Mouse (Mus musculus): ENCODE measurements around the gene Hk2. TPM values are rescaled to one million over a fixed set of nuclear protein-coding genes. Genes with fewer than 3 reads are reported as not detected.

Hk2 gene
- total and polyA plus RNA-seq, 2 experiments from 2014 or later = 2.2 to 3.9 TPM

- no peaks in the 10 kb centered on the region for H3K36me3 ChIP-seq (ENCODE audit: insufficient read depth, low read length)
- H3K9ac ChIP-seq (replicated peaks; ENCODE audit: low read length, poor library complexity, severe bottlenecking) = no peak overlapping the region
- 74% methylated on average over 5 of the region's 5 CpGs for WGBS
- H3K27me3 ChIP-seq (ENCODE audit: insufficient read depth, low read length) = no peaks in the 10 kb centered on the region
- no peak overlapping the region for H3K27ac ChIP-seq (ENCODE audit: low read depth, low read length)
- DNase-seq (ENCODE audit: low spot score) (no peak), ATAC-seq (ENCODE audit: low FRiP score) (no peak)
- no peak for TF ChIP-seq CTCF (IDR thresholded peaks at IDR 0.05)
- H3K4me1 ChIP-seq (ENCODE audit: insufficient read depth, low read length) = no peaks in the 10 kb centered on the region
- H3K9me3 ChIP-seq (ENCODE audit: low read length) = no peaks in the 10 kb centered on the region
- no peak overlapping the region for H3K4me3 ChIP-seq (ENCODE audit: low read depth, low read length)
- no peak overlapping the region for H3K4me2 ChIP-seq (ENCODE audit: low read depth, low read length, poor library complexity, severe bottlenecking)
These were observed 27.2 kb downstream of the Hk2 start for GRCm38 (mm10) chr6:82747085-82747484.

- Histone ChIP-seq H3K36me3 (ENCODE audit: insufficient read depth, low read length) (no peaks in the 10 kb centered on the region), H3K4me1 (ENCODE audit: insufficient read depth, low read length) (no peaks in the 10 kb centered on the region), H3K27ac (ENCODE audit: low read depth, low read length) (no peak overlapping the region), H3K4me2 (ENCODE audit: low read depth, low read length, poor library complexity, severe bottlenecking) (no peak overlapping the region), H3K9ac (replicated peaks; ENCODE audit: low read length, poor library complexity, severe bottlenecking) (no peak overlapping the region), H3K4me3 (ENCODE audit: low read depth, low read length) (no peak overlapping the region), H3K27me3 (ENCODE audit: insufficient read depth, low read length) (no peaks in the 10 kb centered on the region), H3K9me3 (ENCODE audit: low read length) (no peaks in the 10 kb centered on the region)
- TF ChIP-seq CTCF (IDR thresholded peaks at IDR 0.05) = no peak
- ATAC-seq (ENCODE audit: low FRiP score) = no peak
- 93% methylated on average over 9 of the region's 9 CpGs for WGBS
- no peak for DNase-seq (ENCODE audit: low spot score)
These were observed 29.7 kb downstream of the Hk2 start for GRCm38 (mm10) chr6:82744553-82744952.

DNA sequence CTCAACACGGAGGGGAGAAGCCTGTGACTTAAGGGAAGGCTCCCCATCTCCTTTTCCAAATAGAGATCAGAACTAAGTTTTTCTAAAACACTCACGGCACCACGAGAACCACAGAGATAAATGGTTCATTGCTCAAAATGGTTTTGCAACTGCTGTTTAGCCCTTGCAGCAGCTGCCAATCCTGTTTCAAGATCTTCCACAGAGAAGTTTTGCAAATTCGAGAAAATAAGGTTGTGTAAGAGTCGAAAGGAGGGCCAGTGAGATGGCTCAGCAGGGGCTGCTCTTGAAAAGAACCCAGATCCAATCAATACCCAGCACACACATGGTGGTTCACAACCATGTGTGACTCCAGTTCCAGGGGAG is 32.8 kb downstream of the Hk2 start:
- no peaks in the 10 kb centered on the region for H3K27me3 ChIP-seq (ENCODE audit: insufficient read depth, low read length)
- no peak overlapping the region for H3K27ac ChIP-seq (ENCODE audit: low read depth, low read length)
- no peaks in the 10 kb centered on the region for H3K9me3 ChIP-seq (ENCODE audit: low read length)
- WGBS = 83% methylated on average over 5 of the region's 5 CpGs
- H3K9ac ChIP-seq (replicated peaks; ENCODE audit: low read length, poor library complexity, severe bottlenecking) = no peak overlapping the region
- no peak for ATAC-seq (ENCODE audit: low FRiP score)
- H3K4me1 ChIP-seq (ENCODE audit: insufficient read depth, low read length) = no peaks in the 10 kb centered on the region
- DNase-seq (ENCODE audit: low spot score) = no peak
- H3K36me3 ChIP-seq (ENCODE audit: insufficient read depth, low read length) = no peaks in the 10 kb centered on the region
- no peak for TF ChIP-seq CTCF (IDR thresholded peaks at IDR 0.05)
- no peak overlapping the region for H3K4me2 ChIP-seq (ENCODE audit: low read depth, low read length, poor library complexity, severe bottlenecking)
- H3K4me3 ChIP-seq (ENCODE audit: low read depth, low read length) = no peak overlapping the region

DNA sequence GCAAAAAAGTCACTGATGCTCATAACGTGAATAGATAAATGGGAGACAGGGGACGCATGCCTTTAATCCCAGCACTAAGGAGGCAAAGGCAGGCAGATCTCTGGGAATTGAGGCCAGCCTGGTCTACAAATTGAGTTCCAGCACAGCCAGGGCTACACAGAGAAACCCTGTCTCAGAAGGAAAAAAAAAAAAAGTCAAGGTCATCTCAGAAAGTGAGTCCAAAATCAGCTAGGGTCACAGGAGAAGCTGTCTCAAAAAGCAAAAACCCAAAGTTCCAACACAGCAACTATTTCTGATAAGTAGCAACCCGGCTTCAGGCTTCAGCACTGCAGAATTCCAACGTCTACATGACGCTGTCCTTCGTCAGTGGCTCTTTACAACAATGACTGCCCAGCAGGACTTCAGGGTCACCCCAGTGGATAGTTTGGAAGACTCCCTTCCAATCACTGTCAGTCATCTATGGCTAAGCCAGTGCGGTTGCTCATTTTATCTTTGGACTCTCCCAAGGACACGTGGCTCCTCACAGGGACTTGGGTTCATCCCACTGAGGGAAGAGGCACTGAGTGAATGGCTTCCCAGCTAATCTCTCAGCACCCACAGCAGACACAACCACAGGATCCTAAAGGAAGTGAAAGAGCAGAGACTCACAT is 33.3 kb downstream of the Hk2 start:
- ATAC-seq (ENCODE audit: low FRiP score) (no peak), DNase-seq (ENCODE audit: low spot score) (no peak)
- 79% methylated on average over 8 of the region's 8 CpGs for WGBS
- H3K9me3 ChIP-seq (ENCODE audit: low read length) = no peaks in the 10 kb centered on the region
- no peaks in the 10 kb centered on the region for H3K36me3 ChIP-seq (ENCODE audit: insufficient read depth, low read length)
- TF ChIP-seq CTCF (IDR thresholded peaks at IDR 0.05) = no peak
- no peak overlapping the region for H3K4me3 ChIP-seq (ENCODE audit: low read depth, low read length)
- H3K4me2 ChIP-seq (ENCODE audit: low read depth, low read length, poor library complexity, severe bottlenecking) = no peak overlapping the region
- H3K4me1 ChIP-seq (ENCODE audit: insufficient read depth, low read length) = no peaks in the 10 kb centered on the region
- no peak overlapping the region for H3K9ac ChIP-seq (replicated peaks; ENCODE audit: low read length, poor library complexity, severe bottlenecking)
- H3K27ac ChIP-seq (ENCODE audit: low read depth, low read length) = no peak overlapping the region
- H3K27me3 ChIP-seq (ENCODE audit: insufficient read depth, low read length) = no peaks in the 10 kb centered on the region

DNA sequence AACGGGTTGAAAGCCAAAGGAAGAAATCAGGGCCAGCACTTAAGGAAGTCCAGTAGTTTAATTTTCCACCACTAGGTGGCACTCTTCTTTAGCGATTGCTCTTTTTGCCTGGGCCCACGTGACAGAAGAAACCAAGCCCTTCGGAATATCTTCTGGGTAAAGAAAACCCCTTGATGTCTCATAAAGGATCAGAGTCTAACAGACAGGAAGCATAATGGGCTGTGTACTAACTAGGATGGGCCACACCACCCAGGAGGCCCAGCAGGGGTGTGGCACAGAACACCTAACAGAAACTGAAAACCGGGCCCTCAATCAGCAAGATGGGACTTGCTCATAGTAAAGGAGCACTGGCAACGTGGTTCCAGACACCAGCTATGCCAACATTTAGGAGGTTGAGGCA is 34.0 kb downstream of the Hk2 start:
- Histone ChIP-seq H3K27me3 (ENCODE audit: insufficient read depth, low read length) (no peaks in the 10 kb centered on the region), H3K27ac (ENCODE audit: low read depth, low read length) (no peak overlapping the region), H3K9ac (replicated peaks; ENCODE audit: low read length, poor library complexity, severe bottlenecking) (no peak overlapping the region), H3K4me2 (ENCODE audit: low read depth, low read length, poor library complexity, severe bottlenecking) (no peak overlapping the region), H3K36me3 (ENCODE audit: insufficient read depth, low read length) (no peaks in the 10 kb centered on the region), H3K9me3 (ENCODE audit: low read length) (no peaks in the 10 kb centered on the region), H3K4me3 (ENCODE audit: low read depth, low read length) (no peak overlapping the region), H3K4me1 (ENCODE audit: insufficient read depth, low read length) (no peaks in the 10 kb centered on the region)
- peak; percentile 85 for TF ChIP-seq CTCF (IDR thresholded peaks at IDR 0.05)
- ATAC-seq (ENCODE audit: low FRiP score) (peak; percentile 31; the same call in 1 of the 2 replicates), DNase-seq (ENCODE audit: low spot score) (peak; percentile 92)
- WGBS = 31% methylated on average over 6 of the region's 6 CpGs

GRCm38 (mm10) chr6:82737634-82738540 is 36.4 kb downstream of the Hk2 start:
- H3K27me3 ChIP-seq (ENCODE audit: insufficient read depth, low read length) = no peaks in the 10 kb centered on the region
- H3K36me3 ChIP-seq (ENCODE audit: insufficient read depth, low read length) = no peaks in the 10 kb centered on the region
- H3K9me3 ChIP-seq (ENCODE audit: low read length) = no peaks in the 10 kb centered on the region
- WGBS = 93% methylated on average over 27 of the region's 27 CpGs
- H3K27ac ChIP-seq (ENCODE audit: low read depth, low read length) = no peak overlapping the region
- DNase-seq (ENCODE audit: low spot score) (no peak), ATAC-seq (ENCODE audit: low FRiP score) (no peak)
- H3K4me2 ChIP-seq (ENCODE audit: low read depth, low read length, poor library complexity, severe bottlenecking) = no peak overlapping the region
- TF ChIP-seq CTCF (IDR thresholded peaks at IDR 0.05) = no peak
- no peaks in the 10 kb centered on the region for H3K4me1 ChIP-seq (ENCODE audit: insufficient read depth, low read length)
- H3K4me3 ChIP-seq (ENCODE audit: low read depth, low read length) = no peak overlapping the region
- H3K9ac ChIP-seq (replicated peaks; ENCODE audit: low read length, poor library complexity, severe bottlenecking) = no peak overlapping the region

Data from midbrain, postnatal 0 days (tissue).